Mouse (Mus musculus): ENCODE results near the gene Rdh1.
"Not testable (repeated sequence)": the region's sequence is repeated elsewhere in the genome, so short reads cannot be mapped to it uniquely, and the experiment has no call there.

The Rdh1 gene

DNA sequence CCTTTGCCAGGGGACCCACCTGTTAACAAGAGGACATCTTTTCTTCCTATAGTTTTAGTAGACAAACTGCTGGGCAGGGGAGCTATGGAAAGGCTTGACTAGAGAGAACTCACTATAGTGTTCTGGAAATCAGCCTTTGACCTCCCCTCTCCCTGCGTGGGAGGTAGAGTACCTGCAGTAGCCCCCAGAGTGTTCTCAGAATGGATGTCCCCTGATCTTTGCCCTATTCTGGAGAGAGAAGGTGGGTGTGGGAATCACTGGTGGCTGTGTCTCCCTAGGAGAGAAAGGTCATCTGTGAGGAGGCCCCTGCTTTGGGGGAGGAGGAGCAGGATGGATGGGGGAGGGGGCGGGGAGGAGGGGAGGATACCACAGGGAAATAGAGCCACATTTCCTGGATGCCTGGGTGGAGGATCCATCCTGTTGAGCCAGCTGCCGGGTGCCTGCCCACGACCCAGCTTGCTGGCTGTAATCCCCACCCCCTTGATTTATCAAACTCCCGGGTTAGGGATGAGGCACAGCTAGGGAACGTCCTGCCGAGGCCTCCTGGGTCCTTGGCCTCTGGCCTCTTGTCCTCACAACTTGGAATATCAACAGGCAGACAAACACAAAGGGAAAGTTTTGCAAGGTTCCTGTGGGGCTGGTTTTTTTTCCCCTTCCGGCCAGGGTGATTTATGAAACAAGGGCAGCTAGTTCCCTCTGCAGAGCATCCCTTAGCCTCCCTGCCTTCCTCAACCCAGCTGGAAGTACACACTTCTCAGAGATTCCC is 10.5 kb upstream of the Rdh1 start:
- DNase-seq (ENCODE audit: extremely low spot score): no peak

DNA sequence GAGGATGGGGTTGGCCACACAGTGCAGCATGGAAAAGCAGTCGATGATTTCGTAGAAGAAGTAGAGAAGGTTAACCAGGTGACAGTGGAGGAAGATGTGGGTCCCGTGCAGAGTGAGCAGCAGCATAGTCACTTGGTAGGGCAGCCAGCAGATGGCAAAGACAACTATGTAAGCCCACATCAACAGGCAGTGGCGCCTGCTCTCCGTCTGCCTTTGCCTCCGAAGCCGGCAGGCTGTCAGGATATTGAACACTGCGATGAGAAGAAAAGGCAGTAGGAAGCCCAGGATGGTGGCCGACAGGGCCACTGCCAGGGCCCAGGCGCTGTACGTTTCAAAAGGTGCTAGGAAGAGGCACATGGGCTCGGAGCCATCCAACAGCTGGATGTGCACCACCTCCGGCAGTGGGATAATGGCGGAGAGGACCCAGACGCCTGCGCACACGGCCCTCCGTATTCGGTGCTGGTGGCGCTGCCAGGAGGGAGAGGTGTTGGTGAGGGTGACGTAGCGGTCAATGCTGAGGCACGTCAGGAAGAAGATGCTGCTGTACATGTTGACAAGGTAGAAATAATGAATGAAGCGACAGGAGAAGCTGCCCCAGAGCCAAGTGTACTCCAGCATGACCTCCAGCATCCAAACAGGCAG is 9.3 kb upstream of the Rdh1 start:
- no peak for DNase-seq (ENCODE audit: extremely low spot score)

DNA sequence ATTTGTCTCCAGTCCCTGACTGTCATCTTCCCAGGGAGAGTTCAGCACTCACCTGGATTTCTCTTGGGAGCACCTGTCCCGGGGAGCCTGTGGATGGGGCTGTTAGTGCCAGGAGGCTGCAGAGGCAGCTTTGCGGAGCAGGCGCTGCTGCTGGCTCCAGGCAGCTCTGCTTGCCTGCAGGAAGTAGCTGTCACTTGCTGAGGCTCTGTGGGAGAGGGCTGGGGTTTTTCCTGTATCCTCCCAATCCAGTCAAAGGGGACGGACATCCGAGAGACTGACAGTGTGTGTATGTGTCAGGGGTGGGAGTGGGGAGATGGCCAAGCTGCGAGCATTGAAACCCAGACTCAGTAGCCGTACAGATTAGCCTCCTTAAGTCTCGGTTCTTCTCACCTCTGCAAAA is 8.0 kb upstream of the Rdh1 start, which contains the start of gene Gpr182:
Gene Gpr182, minus strand, starts transcription at position 185 of the 400 bp plus-strand sequence.
- DNase-seq (ENCODE audit: extremely low spot score): no peak

DNA sequence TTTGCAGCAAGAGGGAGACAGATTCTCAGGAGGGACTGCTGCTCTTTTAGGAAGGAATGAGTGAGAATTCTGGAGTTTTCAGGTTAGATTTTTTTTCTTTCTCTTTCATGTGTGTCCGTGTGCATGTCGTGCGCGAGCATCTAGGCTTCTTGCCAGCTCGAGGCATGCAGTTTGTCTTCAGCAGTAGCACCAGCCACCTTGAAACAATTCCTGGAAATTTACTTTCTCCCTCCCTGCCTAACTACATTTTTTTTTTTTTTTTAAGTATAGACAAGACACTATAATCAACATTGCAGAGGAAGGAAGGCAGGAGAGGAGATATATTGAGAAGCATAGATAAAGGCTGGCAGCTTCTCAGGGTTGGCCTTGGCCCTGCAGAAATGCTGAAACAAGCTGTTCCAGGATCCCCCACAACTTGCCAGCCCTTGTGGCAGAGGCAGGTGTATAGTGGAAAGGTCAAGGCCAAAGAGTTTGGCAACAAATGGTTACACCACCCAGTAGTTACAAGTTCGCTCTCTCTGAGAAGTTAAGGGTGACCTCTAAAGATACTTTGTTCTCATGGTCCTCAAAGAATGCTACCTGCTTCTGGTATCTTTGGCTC is 4.9 kb upstream of the Rdh1 start:
- DNase-seq (ENCODE audit: extremely low spot score): no peak

DNA sequence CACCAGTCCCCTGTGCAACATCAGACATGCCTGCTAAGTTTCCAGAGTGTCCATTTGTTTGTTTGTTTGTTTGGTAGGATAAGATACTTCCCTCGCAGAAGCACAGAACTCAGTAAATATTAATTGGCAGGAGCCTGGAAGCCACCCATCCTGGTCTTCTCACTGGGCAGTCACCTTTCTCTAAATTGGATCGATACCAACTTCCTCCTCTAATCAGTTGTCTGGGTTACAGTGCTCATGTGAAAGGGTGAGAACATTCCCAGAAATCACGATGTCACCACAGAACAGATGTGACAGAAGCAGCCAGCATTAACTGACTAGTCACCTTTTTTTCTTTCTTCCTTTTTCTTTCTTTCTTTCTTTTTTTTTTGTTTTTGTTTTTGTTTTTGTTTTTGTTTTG is 4.3 kb upstream of the Rdh1 start:
- DNase-seq (ENCODE audit: extremely low spot score): no peak

DNA sequence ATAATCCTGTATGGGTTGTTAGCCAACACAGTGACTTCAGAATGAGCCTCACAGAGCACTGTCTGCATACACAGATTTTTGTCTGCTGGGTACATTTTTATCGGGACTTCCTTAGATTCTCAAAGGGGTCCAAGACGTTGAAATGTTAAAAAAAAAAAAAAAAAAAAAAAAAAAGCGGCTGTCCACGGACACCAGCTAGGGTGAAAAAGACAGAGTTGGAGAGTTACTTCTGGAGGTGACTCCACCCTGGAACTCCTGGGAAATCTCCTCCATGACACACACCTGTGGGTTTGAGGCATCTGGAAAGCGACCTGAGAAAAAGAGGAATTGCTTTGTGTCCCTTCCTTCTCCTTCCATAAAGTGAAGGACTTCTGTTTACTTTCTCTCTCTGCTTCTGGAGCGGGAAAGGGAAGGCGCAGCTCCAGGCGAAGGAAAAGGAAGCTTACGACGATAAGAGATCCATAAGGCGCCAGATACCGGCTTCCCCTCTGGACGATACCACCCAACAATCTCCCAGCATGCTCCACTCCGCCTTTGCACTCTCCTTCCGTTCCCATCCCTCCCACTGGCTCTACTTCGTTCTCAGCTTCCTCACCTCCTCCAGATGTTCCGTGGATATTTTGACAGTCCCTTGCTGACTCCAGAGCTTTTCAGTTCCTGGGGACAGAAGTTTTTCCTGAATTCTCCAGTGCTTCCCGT is 3.6 kb upstream of the Rdh1 start:
- DNase-seq (ENCODE audit: extremely low spot score): no peak

DNA sequence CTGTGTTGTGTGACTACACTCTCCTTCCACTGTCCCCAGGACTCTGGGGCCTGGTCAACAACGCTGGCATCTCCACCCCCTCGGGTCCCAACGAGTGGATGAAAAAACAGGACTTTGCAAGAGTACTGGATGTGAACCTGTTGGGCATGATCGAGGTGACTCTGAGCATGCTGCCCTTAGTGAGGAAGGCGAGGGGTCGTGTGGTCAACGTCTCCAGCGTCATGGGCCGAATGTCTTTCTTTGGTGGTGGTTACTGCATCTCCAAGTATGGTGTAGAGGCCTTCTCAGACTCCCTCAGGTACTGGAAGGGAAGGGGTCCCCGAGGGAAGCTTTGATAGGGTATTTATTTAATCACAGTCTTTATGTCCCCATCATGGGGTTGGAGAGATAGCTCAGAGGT is 3.4 kb downstream of the Rdh1 start:
- DNase-seq (ENCODE audit: extremely low spot score): not testable (repeated sequence)

DNA sequence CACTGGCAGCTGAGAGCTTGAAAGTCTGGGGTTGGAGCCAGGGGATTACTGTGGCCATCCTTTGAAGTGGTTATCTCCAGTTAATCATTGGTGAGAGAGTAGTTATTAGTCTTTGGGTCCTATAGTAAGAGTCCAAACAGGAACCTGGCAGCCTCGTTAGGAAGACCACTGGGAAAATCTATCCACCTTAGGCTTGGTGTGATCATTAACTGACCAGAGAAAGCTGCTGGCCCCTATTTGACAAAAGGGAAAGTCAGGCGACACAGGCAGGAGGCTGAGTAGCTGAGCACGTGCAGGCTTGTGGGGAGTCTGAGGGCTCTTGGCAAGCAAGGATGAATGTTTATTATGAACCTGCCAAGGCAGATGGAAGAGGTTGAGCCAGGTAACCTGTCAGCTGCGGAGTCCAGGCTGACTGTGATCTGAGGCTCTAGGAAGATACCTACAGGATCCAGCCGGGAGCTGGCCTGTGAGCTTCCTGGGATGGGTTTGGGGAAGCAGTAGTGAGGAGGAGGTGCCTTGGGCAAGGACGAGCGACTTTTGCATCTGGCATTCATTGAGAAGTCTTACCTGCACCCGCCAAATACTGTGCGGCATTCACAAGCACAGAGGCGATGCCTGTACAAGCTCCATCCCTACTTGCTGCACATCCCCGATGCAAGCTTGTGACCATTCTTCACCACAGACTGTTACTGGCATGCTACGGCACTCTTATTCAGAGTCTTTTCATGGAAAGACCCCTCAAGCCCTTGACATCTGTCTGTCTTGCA is 4.6 kb downstream of the Rdh1 start:
- DNase-seq (ENCODE audit: extremely low spot score): no peak

DNA sequence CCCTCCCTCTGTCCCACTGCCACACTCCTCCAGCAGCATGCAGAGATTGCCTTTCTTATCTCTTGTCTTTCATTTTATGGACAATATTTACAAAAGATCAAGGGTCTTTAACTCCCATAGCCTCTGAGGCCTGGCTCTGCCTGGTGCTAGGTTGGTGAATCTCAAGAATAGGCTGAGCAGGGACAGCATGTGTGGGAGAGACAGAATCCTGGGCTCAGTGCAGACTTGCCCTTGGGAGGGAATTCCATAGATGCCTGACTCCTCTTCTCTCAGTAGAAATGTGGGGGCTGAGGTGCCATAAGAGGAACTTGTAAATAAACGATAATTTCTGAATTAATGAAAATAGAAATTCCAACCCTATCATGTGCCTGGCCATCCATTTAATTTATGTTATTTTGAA is 7.0 kb downstream of the Rdh1 start:
- DNase-seq (ENCODE audit: extremely low spot score): no peak

DNA sequence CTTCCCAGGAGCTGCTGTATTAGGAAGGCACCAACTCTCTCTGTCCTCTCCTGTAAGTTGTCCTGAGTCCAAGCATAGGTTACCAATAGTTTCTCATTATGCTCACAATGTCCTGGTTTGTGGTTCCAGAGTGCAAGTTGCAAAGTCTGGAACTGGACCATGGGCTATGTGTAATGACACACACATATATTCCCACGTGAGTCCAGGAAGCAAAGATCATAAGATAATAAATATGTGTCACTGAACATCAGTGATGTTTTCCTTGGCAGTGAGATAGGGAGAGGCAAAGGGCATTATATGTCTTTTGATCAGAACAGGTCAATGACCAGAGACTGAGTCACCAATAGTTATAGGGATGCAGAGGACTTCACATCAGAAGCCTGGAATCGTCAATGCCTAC is 16.5 kb downstream of the Rdh1 start, which contains the start of gene Rdh9:
Gene Rdh9, plus strand, starts transcription at position 376 of the 400 bp plus-strand sequence.
- DNase-seq (ENCODE audit: extremely low spot score): no peak

DNA sequence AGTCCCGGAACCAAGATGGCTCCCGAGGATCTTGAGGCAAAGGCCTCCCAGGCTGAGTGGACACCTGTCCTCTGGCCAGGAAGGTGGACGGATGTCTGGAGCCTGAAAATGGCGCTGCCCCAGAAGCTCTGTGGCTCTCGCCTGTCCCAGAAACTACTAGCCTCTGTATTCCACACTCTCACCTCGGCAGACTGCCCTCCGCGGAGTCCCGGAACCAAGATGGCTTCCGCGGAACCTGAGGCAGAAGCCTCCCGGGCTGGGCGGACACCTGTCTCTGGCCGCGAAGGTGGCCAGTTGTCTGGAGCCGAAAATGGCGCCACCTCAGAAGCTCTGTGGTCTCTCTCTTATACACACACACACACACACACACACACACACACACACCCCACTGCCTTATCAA is 22.8 kb downstream of the Rdh1 start:
- DNase-seq (ENCODE audit: extremely low spot score): not testable (repeated sequence)

DNA sequence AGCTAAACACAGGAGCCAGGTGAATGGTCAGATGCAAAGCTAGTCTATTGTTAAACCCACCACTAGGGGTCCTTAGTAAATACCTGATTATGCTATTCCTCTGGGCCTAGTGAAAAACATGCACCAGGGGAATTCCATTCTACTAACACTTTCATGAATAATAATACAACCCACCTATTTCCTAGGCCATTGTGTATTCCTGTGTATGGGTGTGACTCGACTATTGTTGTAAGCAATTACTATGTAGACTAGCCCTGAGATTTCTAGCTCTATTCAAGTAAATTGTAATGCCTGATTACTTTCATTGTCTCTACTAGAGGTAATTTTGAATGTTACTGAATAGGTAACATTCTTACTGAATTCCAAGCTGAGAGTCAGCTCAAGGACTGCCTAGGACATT is 25.9 kb downstream of the Rdh1 start:
- DNase-seq (ENCODE audit: extremely low spot score): not testable (repeated sequence)

DNA sequence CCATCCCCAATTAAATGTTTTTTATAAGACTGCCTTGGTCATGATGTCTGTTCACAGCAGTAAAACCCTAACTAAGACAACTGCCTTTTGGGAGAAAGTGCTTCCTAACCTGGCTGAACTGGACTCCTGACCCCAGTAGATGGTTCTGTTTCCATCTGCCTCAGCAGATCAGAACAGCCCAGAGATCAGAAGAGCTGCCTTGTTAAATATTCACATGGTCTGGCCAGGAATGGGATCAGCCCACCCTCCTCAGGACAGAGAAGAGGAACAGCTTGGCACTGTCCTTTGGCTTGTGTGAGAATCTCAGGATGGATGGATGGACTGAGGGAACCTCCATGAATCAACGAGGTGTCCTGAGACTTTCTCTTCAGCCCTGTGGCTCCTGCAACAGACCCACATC is 39.8 kb downstream of the Rdh1 start:
- DNase-seq (ENCODE audit: extremely low spot score): no peak

DNA sequence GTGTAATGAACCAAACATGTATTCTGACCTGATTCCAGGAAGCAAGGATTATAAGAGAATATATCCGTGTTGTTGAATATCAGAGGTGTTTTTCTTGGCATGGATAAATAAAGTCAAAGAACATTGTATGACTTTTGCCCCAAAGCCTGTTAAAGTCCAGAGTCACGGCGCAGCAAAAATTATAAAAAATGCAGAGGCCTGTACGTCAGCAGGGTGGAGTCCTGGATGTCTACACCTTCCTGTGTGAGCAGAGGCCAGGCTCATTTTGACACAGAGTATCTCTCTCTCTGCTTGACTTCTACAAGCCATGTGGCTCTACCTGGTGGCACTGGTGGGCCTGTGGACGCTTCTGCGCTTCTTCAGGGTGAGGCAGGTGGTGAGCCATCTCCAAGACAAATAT is 41.4 kb downstream of the Rdh1 start, which contains the start of gene Rdh16:
Gene Rdh16, plus strand, starts transcription at position 262 of the 400 bp plus-strand sequence.
- DNase-seq (ENCODE audit: extremely low spot score): no peak

DNA sequence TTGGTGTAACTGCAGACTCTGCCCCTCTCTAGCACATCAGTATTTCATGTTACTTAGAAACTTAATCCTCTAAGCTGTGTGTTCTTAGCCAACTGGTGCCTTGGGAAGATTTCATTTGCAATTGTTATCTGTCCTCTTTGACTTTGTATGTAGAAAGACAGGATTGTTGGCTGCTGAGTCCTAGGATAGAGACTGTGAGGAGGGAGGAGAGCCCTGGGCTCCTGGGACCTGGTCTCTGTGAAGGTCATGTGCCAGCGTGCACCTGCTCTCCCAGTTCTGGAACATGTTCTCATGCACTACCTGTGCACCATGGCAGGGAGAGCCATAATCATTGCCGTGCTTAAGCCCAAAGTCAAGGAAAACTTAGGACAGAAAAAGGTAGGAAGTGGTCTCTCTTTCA is 42.1 kb downstream of the Rdh1 start:
- DNase-seq (ENCODE audit: extremely low spot score): no peak

DNA sequence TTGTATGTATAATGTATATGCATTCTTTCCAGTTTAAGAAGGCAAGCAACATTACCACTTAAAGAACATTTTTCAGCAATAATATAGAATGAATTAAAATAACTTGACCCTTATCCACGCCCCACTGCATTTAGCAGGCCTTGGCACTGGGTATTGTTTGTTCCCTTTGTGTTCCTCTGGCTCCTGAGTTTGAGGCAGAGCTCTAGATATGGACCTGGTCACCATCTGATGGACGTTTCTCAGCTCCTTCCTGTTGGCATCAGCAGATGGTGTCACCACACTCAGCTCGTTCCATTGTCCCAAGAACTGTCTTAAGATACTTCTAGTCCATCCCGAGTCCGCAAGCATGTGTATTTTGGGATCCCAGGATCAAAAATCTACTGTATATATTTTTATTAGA is 42.7 kb downstream of the Rdh1 start:
- DNase-seq (ENCODE audit: extremely low spot score): no peak

DNA sequence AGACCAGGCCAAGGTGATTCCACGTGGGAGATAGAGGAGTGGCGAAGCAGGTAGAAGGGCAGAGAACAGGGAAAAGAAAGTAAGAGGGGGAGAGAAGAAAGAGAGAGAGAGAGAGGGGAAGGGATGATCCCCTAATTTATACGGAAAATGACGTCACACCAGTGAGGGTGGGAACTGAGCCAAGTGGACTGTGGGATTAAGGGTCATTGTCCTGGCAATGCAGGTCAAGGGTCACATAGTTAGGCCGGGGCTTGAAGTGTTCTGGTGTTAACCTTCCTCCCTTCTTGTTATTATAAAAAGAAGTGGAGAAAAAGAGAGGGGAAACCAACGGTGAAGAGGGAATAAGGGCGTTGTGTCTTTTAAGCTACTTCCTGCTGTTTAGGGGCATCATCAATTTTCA is 44.9 kb downstream of the Rdh1 start:
- no peak for DNase-seq (ENCODE audit: extremely low spot score)

DNA sequence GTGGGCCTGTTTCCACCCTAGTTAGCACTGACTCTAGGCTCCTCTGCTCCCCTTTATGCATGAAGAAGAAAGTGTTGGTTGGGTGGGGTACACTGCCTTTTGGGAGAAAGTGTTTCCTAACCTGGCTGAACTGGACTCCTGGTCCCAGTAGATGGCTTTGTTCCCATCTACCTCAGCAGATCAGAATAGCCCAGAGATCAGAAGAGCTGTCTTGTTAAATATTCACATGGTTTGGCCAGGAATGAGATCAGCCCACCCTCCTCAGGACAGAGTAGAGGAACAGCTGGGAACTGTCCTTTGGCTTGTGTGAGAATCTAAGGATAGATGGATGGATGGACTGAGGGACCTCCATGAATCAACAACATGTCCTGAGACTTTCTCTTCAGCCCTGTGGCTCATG is 56.4 kb downstream of the Rdh1 start:
- DNase-seq (ENCODE audit: extremely low spot score): no peak

DNA sequence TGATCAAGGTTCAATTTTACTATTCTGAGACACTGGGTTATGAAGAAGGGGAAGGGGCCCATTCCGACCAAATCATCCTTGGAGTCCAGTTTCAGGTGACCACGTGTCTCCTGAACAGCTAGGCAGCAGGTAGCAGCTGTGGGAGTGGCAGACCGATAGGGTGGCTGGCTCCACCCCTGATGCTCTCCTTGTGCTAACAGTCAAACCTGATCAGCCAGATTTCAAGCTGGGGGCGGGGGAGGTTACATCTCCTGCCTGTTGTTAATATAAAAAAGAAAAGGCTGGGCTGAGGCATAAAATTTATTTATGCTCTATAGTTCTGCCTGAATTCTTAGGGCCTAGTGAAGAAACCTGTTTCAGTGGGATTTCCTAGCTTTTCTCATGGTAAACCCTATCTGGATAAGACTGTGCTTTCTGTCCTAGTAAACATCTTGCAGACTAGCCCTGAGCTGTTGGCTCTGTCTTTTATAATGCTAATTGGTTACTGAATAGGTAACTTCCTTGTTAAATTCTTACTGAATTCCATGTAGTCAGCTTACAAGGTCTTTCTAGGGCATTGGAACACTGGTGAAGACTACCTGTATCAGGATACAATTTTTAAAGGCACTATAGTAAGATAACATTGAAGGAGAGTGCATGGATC is 57.9 kb downstream of the Rdh1 start:
- not testable (repeated sequence) for DNase-seq (ENCODE audit: extremely low spot score)
